Mouse (Mus musculus) cerebellum, adult 2 months (tissue): ENCODE results near the gene Slco2b1.

Experiments
- CTCF ChIP-seq: fragments of 200-500 bp; IDR thresholded peaks from 2 replicates; pipeline ENCODE4 v1.5.1; 2011; ENCODE audit warnings: low read depth, mild to moderate bottlenecking, control low read depth, low read length, moderate library complexity, borderline replicate concordance; ENCODE audit not compliant: insufficient read depth
- POLR2A ChIP-seq: fragments of 200-500 bp; IDR thresholded peaks from 2 replicates; pipeline ENCODE4 v1.6.1; 2011; ENCODE audit warnings: low read length, control low read depth, borderline replicate concordance; ENCODE audit not compliant: insufficient read depth

- TF ChIP-seq CTCF (no peak), POLR2A (no peak)
Measured at GRCm38 (mm10) chr7:99668802-99669201, 42.3 kb downstream of the Slco2b1 start.
